In the genomic region with DNA sequence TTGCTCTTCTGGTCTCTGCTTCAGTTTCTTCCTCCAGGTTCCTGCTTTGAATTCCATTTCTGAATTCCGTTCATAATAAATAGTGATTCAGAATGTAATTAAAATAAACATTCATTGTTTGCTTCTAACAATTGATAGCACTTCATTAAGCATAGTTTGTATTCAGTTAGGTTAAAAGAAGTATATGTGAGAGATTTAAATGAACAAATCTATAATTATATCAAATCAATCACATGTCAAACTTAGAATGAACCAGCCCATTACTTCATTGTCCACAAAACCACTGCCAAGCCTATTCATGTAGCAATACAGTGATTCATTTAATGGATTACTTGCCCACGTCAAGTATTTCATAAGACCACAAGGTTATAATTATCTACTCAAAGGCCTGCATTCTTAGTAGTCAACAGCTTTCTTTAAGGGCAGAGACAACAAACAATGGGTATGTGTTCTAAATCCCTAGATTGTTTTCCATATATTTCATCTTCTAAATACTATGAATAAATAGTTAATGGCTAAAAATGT, we compare ENCODE assay signal across 15 mouse cellular contexts. TPM values are rescaled to one million over a fixed set of nuclear protein-coding genes. Genes with fewer than 3 reads are reported as not detected.
"Had no signal": no experiment of that assay in that cellular context is flagged by ENCODE, and none has a peak within 500 bp of the region (broad histone marks: within the 10 kb centered on the region; RNA-seq: fewer than 3 reads in every experiment).

No protein-coding gene starts in this region.

- H3K36me3 ChIP-seq: kidney, embryonic 15.5 days; limb, embryonic 10.5 days; liver, embryonic 15.5 days; midbrain, embryonic 13.5 days; neural tube, embryonic 15.5 days; stomach, embryonic 15.5 days had no signal

- H3K9ac ChIP-seq: kidney, embryonic 15.5 days; liver, embryonic 15.5 days; midbrain, embryonic 13.5 days; neural tube, embryonic 15.5 days; stomach, embryonic 15.5 days had no signal

- H3K9me3 ChIP-seq: kidney, embryonic 15.5 days; limb, embryonic 10.5 days; liver, embryonic 15.5 days; midbrain, embryonic 13.5 days; neural tube, embryonic 15.5 days; stomach, embryonic 15.5 days had no signal

- H3K4me3 ChIP-seq: kidney, embryonic 15.5 days; limb, embryonic 10.5 days; liver, embryonic 15.5 days; midbrain, embryonic 13.5 days; neural tube, embryonic 15.5 days; stomach, embryonic 15.5 days had no signal

- H3K27ac ChIP-seq: kidney, embryonic 15.5 days; limb, embryonic 10.5 days; liver, embryonic 15.5 days; midbrain, embryonic 13.5 days; neural tube, embryonic 15.5 days; stomach, embryonic 15.5 days had no signal

- ATAC-seq: lung, postnatal 0 days; midbrain, embryonic 13.5 days had no signal

- H3K4me1 ChIP-seq: kidney, embryonic 15.5 days; limb, embryonic 10.5 days; liver, embryonic 15.5 days; midbrain, embryonic 13.5 days; neural tube, embryonic 15.5 days; stomach, embryonic 15.5 days had no signal

- H3K27me3 ChIP-seq: kidney, embryonic 15.5 days; liver, embryonic 15.5 days; midbrain, embryonic 13.5 days; neural tube, embryonic 15.5 days; stomach, embryonic 15.5 days had no signal

- H3K4me2 ChIP-seq: kidney, embryonic 15.5 days; liver, embryonic 11.5 days; liver, embryonic 15.5 days; midbrain, embryonic 13.5 days; neural tube, embryonic 15.5 days; stomach, embryonic 15.5 days had no signal

- DNase-seq: kidney, postnatal 14 days; lung, adult 2 months; lung, postnatal 36 days; right cerebral cortex, postnatal 4 days; spleen, adult 18-20 months had no signal

RNA-seq across cellular contexts. Expression of a gene that starts 44.6 kb away (rescaled TPM):
- total RNA-seq: midbrain, postnatal 0 days had no signal
- polyA plus RNA-seq: neural tube, embryonic 11.5 days had no signal
